Mouse (Mus musculus) heart, postnatal 0 days (tissue): ENCODE results near the gene Ocel1.

Experiments used
- CTCF ChIP-seq: IDR thresholded peaks from 2 replicates; pipeline ENCODE4 v1.5.1; 2016; ENCODE audit warnings: antibody characterized with exemption, control low read depth, low read depth
- EP300 ChIP-seq: IDR thresholded peaks from 2 replicates; pipeline ENCODE4 v1.6.1; 2016; ENCODE audit warnings: antibody characterized with exemption, low read depth

- TF ChIP-seq EP300, result no peak
- TF ChIP-seq CTCF, result no peak
Measured at GRCm38 (mm10) chr8:71402446-71402964, 31.4 kb downstream of the Ocel1 start.
